In genomic region chr6:142363019-142363576, GRCm38 (mm10) we compare ENCODE assay signal across 10 mouse cellular contexts. TPM values are rescaled to one million over a fixed set of nuclear protein-coding genes. Genes with fewer than 3 reads are reported as not detected.
DNase-seq lines count a peak whose midpoint lies in the region; ATAC-seq and TF ChIP-seq lines count a peak whose summit lies in the region.
"Had no signal": no experiment of that assay in that cellular context is flagged by ENCODE, and none has a peak within 500 bp of the region (broad histone marks: within the 10 kb centered on the region; RNA-seq: fewer than 3 reads in every experiment).

No protein-coding gene starts in this region.

- WGBS in forebrain, embryonic 13.5 days = 76% methylated on average over 9 of the region's 9 CpGs
- 73% methylated on average over 9 of the region's 9 CpGs for WGBS in forebrain, embryonic 11.5 days
- 70% methylated on average over 9 of the region's 9 CpGs for WGBS in liver, embryonic 14.5 days (ENCODE audit: insufficient replicate concordance)
- 77% methylated on average over 9 of the region's 9 CpGs for WGBS in liver, embryonic 11.5 days

- H3K9ac ChIP-seq in forebrain, embryonic 13.5 days = no peak overlapping the region
- no peak overlapping the region for H3K9ac ChIP-seq in forebrain, embryonic 11.5 days (ENCODE audit: low read length)
- H3K9ac ChIP-seq in liver, embryonic 14.5 days (replicated peaks) = no peak overlapping the region
- H3K9ac ChIP-seq in liver, embryonic 11.5 days (ENCODE audit: low read depth, low read length) = no peak overlapping the region
- H3K9ac ChIP-seq: liver, embryonic 13.5 days had no signal

- no peaks in the 10 kb centered on the region for H3K9me3 ChIP-seq in forebrain, embryonic 13.5 days (replicated peaks)
- H3K9me3 ChIP-seq in forebrain, embryonic 11.5 days (ENCODE audit: control insufficient read depth, low read length) = no peaks in the 10 kb centered on the region
- H3K9me3 ChIP-seq in liver, embryonic 14.5 days (ENCODE audit: control insufficient read depth, low read length) = no peaks in the 10 kb centered on the region
- no peaks in the 10 kb centered on the region for H3K9me3 ChIP-seq in liver, embryonic 11.5 days (ENCODE audit: control insufficient read depth, low read length)
- H3K9me3 ChIP-seq: liver, embryonic 13.5 days had no signal

- H3K4me3 ChIP-seq in forebrain, embryonic 13.5 days = no peak overlapping the region
- no peak overlapping the region for H3K4me3 ChIP-seq in forebrain, embryonic 11.5 days (ENCODE audit: low read depth, low read length)
- no peak overlapping the region for H3K4me3 ChIP-seq in liver, embryonic 14.5 days (ENCODE audit: insufficient read depth in 1 of 2, low read depth in 2 of 2, low read length in 2 of 2)
- H3K4me3 ChIP-seq in liver, embryonic 11.5 days (ENCODE audit: low read depth, low read length) = no peak overlapping the region
- H3K4me3 ChIP-seq: liver, embryonic 13.5 days had no signal

- H3K27ac ChIP-seq in forebrain, embryonic 13.5 days = no peak overlapping the region
- H3K27ac ChIP-seq in forebrain, embryonic 11.5 days (ENCODE audit: low read depth, low read length) = no peak overlapping the region
- no peak overlapping the region for H3K27ac ChIP-seq in liver, embryonic 14.5 days
- no peak overlapping the region for H3K27ac ChIP-seq in liver, embryonic 11.5 days (ENCODE audit: low read depth, low read length)
- H3K27ac ChIP-seq: liver, embryonic 13.5 days had no signal

- no peak overlapping the region for H3K4me2 ChIP-seq in forebrain, embryonic 13.5 days
- H3K4me2 ChIP-seq in forebrain, embryonic 11.5 days (ENCODE audit: low read depth, low read length, severe bottlenecking) = no peak overlapping the region
- no peak overlapping the region for H3K4me2 ChIP-seq in liver, embryonic 14.5 days (ENCODE audit: low read depth)
- no peak overlapping the region for H3K4me2 ChIP-seq in liver, embryonic 11.5 days
- H3K4me2 ChIP-seq: liver, embryonic 13.5 days had no signal

- TF ChIP-seq CTCF in liver, embryonic 14.5 days (IDR thresholded peaks at IDR 0.05; ENCODE audit: low read depth) = peak; percentile 28; the same call in 1 of the 2 replicates

- no peak for TF ChIP-seq EP300 in liver, embryonic 14.5 days (IDR thresholded peaks at IDR 0.05; ENCODE audit: low read depth)

- H3K4me1 ChIP-seq in forebrain, embryonic 13.5 days = no peaks in the 10 kb centered on the region
- H3K4me1 ChIP-seq in forebrain, embryonic 11.5 days (replicated peaks; ENCODE audit: control insufficient read depth, insufficient read depth, low read length) = no peaks in the 10 kb centered on the region
- no peaks in the 10 kb centered on the region for H3K4me1 ChIP-seq in liver, embryonic 14.5 days (replicated peaks; ENCODE audit: control insufficient read depth in 2 of 2, insufficient read depth in 2 of 2, low read length in 1 of 2)
- H3K4me1 ChIP-seq in liver, embryonic 11.5 days (replicated peaks; ENCODE audit: control insufficient read depth, insufficient read depth, low read length) = no peaks in the 10 kb centered on the region
- H3K4me1 ChIP-seq: liver, embryonic 13.5 days had no signal

- no peak for DNase-seq in forebrain, embryonic 11.5 days (ENCODE audit: low spot score)
- DNase-seq in liver, embryonic 14.5 days (ENCODE audit: low read depth in 3 of 3, low spot score in 3 of 3) = no peak
- no peak for DNase-seq in liver, embryonic 11.5 days (ENCODE audit: low spot score)
- DNase-seq in brain, adult 2 months (ENCODE audit: low read depth, low spot score) = peak; percentile 60
- DNase-seq in mesoderm, embryonic 11.5 days (ENCODE audit: low read depth, low spot score) = peak; percentile 5
- DNase-seq in natural killer cell, adult 2 months (ENCODE audit: low spot score in 2 of 2) = no peak
- DNase-seq in spleen, postnatal 10 days (ENCODE audit: low spot score in 2 of 2) = no peak
- DNase-seq: liver, embryonic 13.5 days had no signal

- H3K36me3 ChIP-seq in forebrain, embryonic 13.5 days (ENCODE audit: poor library complexity, severe bottlenecking) = peaks cover 91% of the 10 kb centered on the region
- H3K36me3 ChIP-seq in forebrain, embryonic 11.5 days (ENCODE audit: control insufficient read depth, insufficient read depth, low read length) = peaks cover 4% of the 10 kb centered on the region; the same call in 1 of the 2 replicates
- peaks cover 31% of the 10 kb centered on the region for H3K36me3 ChIP-seq in liver, embryonic 14.5 days (replicated peaks; ENCODE audit: control insufficient read depth, insufficient read depth, low read depth)
- H3K36me3 ChIP-seq in liver, embryonic 11.5 days (ENCODE audit: control insufficient read depth, insufficient read depth, low read length) = peaks cover 33% of the 10 kb centered on the region

- peak; percentile 41; the same call in 1 of the 2 replicates for ATAC-seq in forebrain, embryonic 13.5 days
- no peak for ATAC-seq in forebrain, embryonic 11.5 days (replicated peaks; ENCODE audit: low FRiP score)
- ATAC-seq in liver, embryonic 14.5 days (ENCODE audit: insufficient read depth) = 0 out of 2 replicates have a peak, but pooled peaks have one; percentile 1
- ATAC-seq in liver, embryonic 11.5 days (replicated peaks; ENCODE audit: low FRiP score) = no peak; the same call in 1 of the 2 replicates

- no peaks in the 10 kb centered on the region for H3K27me3 ChIP-seq in forebrain, embryonic 13.5 days
- no peaks in the 10 kb centered on the region for H3K27me3 ChIP-seq in forebrain, embryonic 11.5 days (ENCODE audit: control insufficient read depth, insufficient read depth, low read length)
- H3K27me3 ChIP-seq in liver, embryonic 14.5 days (ENCODE audit: control insufficient read depth, insufficient read depth, low read length) = no peaks in the 10 kb centered on the region
- no peaks in the 10 kb centered on the region for H3K27me3 ChIP-seq in liver, embryonic 11.5 days (replicated peaks; ENCODE audit: control insufficient read depth, insufficient read depth, low read length)
- H3K27me3 ChIP-seq: liver, embryonic 13.5 days had no signal

RNA-seq across cellular contexts. Expression of gene Pyroxd1, which starts 17.6 kb away (rescaled TPM):
- 22.0 and 24.9 TPM in 2 replicates for polyA plus RNA-seq in forebrain, embryonic 13.5 days (2015; fragmentation: Nextera tagmentation; extraction: Ambion mirVana)
- polyA plus RNA-seq in forebrain, embryonic 11.5 days (2014; fragmentation: Nextera tagmentation; extraction: Ambion mirVana) = 19.6 and 21.4 TPM in 2 replicates
- polyA plus RNA-seq in liver, embryonic 14.5 days (2012; rRNA removed) = 1.5 and 2.5 TPM in 2 replicates
- polyA plus RNA-seq in liver, embryonic 14.5 days (2014; fragmentation: Nextera tagmentation; extraction: Ambion mirVana) = 6.1 and 6.4 TPM in 2 replicates
- 12.3 and 14.1 TPM in 2 replicates for polyA plus RNA-seq in liver, embryonic 11.5 days (2014; fragmentation: Nextera tagmentation; extraction: Ambion mirVana)

RNA-seq across cellular contexts. Expression of gene Recql, which starts 23.8 kb away (rescaled TPM):
- polyA plus RNA-seq in forebrain, embryonic 13.5 days (2015; fragmentation: Nextera tagmentation; extraction: Ambion mirVana) = 35.4 and 36.2 TPM in 2 replicates
- polyA plus RNA-seq in forebrain, embryonic 11.5 days (2014; fragmentation: Nextera tagmentation; extraction: Ambion mirVana) = 44.7 and 48.3 TPM in 2 replicates
- 7.1 and 10.1 TPM in 2 replicates for polyA plus RNA-seq in liver, embryonic 14.5 days (2012; rRNA removed)
- polyA plus RNA-seq in liver, embryonic 14.5 days (2014; fragmentation: Nextera tagmentation; extraction: Ambion mirVana) = 14.2 and 17.0 TPM in 2 replicates
- polyA plus RNA-seq in liver, embryonic 11.5 days (2014; fragmentation: Nextera tagmentation; extraction: Ambion mirVana) = 33.5 and 37.7 TPM in 2 replicates

RNA-seq across cellular contexts. Expression of gene Golt1b, which starts 23.9 kb away (rescaled TPM):
- 83.8 and 90.1 TPM in 2 replicates for polyA plus RNA-seq in forebrain, embryonic 13.5 days (2015; fragmentation: Nextera tagmentation; extraction: Ambion mirVana)
- polyA plus RNA-seq in forebrain, embryonic 11.5 days (2014; fragmentation: Nextera tagmentation; extraction: Ambion mirVana) = 104 TPM in 2 replicates
- polyA plus RNA-seq in liver, embryonic 14.5 days (2012; rRNA removed) = 7.0 and 7.9 TPM in 2 replicates
- polyA plus RNA-seq in liver, embryonic 14.5 days (2014; fragmentation: Nextera tagmentation; extraction: Ambion mirVana) = 39.4 and 40.1 TPM in 2 replicates
- polyA plus RNA-seq in liver, embryonic 11.5 days (2014; fragmentation: Nextera tagmentation; extraction: Ambion mirVana) = 80.6 and 86.5 TPM in 2 replicates

RNA-seq across cellular contexts. Expression of gene Slco1a5, which starts 40.3 kb away (rescaled TPM):
- polyA plus RNA-seq in forebrain, embryonic 13.5 days (2015; fragmentation: Nextera tagmentation; extraction: Ambion mirVana) = 0.15 and 0.31 TPM in 2 replicates
- 0.20 and 0.41 TPM in 2 replicates for polyA plus RNA-seq in forebrain, embryonic 11.5 days (2014; fragmentation: Nextera tagmentation; extraction: Ambion mirVana)
- not detected in 2 replicates for polyA plus RNA-seq in liver, embryonic 14.5 days (2012; rRNA removed)
- not detected in 2 replicates for polyA plus RNA-seq in liver, embryonic 14.5 days (2014; fragmentation: Nextera tagmentation; extraction: Ambion mirVana)
- polyA plus RNA-seq in liver, embryonic 11.5 days (2014; fragmentation: Nextera tagmentation; extraction: Ambion mirVana) = not detected in 2 replicates
- polyA plus RNA-seq: intestine, embryonic 14.5 days; liver, embryonic 13.5 days had no signal

RNA-seq across cellular contexts. Expression of gene Spx, which starts 50.1 kb away (rescaled TPM):
- 1.3 and 1.9 TPM in 2 replicates for polyA plus RNA-seq in forebrain, embryonic 13.5 days (2015; fragmentation: Nextera tagmentation; extraction: Ambion mirVana)
- 0.87 and 1.3 TPM in 2 replicates for polyA plus RNA-seq in forebrain, embryonic 11.5 days (2014; fragmentation: Nextera tagmentation; extraction: Ambion mirVana)
- 0.41 and 0.65 TPM in 2 replicates for polyA plus RNA-seq in liver, embryonic 14.5 days (2012; rRNA removed)
- 0.20 and 0.29 TPM in 2 replicates for polyA plus RNA-seq in liver, embryonic 14.5 days (2014; fragmentation: Nextera tagmentation; extraction: Ambion mirVana)
- polyA plus RNA-seq in liver, embryonic 11.5 days (2014; fragmentation: Nextera tagmentation; extraction: Ambion mirVana) = 0.26 and 0.29 TPM in 2 replicates

Comparison
In these comparisons a context has a peak if more than half of its experiments do, and no peak if none do; other contexts are left out.
1. ATAC-seq: peak in forebrain, embryonic 13.5 days (single experiment) and liver, embryonic 14.5 days (single experiment); none in forebrain, embryonic 11.5 days (single experiment) and liver, embryonic 11.5 days (single experiment).
2. DNase-seq: peak in brain, adult 2 months (single experiment) and mesoderm, embryonic 11.5 days (single experiment); none in forebrain, embryonic 11.5 days (single experiment), liver, embryonic 14.5 days (0 of 3), liver, embryonic 11.5 days (single experiment), natural killer cell, adult 2 months (0 of 2) and spleen, postnatal 10 days (0 of 2).